Mouse (Mus musculus) embryonic facial prominence, embryonic 15.5 days (tissue): Measurements from ENCODE around the gene Olfr319. TPM values are rescaled to one million over a fixed set of nuclear protein-coding genes. Genes with fewer than 3 reads are reported as not detected.
"Not testable (repeated sequence)": the region's sequence is repeated elsewhere in the genome, so short reads cannot be mapped to it uniquely, and the experiment has no call there.

ENCODE experiments used
- ATAC-seq: fragments of 200-750 bp; cut with Nextera tagmentation; 2 replicates; pipeline ENCODE4 v1.8.0; 2017; ENCODE audit warnings: low read depth, moderate TSS enrichment; ENCODE audit not compliant: insufficient number of reproducible peaks, low FRiP score, low TSS enrichment
- H3K27ac ChIP-seq: fragments of 300-500 bp; sonication (generic); replicated peaks from 2 replicates; pipeline ENCODE4 v1.5.1; 2015; ENCODE audit warnings: mild to moderate bottlenecking, inconsistent platforms
- H3K27me3 ChIP-seq: fragments of 300-500 bp; sonication (generic); 2 replicates; pipeline ENCODE4 v1.6.1; 2015; ENCODE audit warnings: inconsistent platforms
- H3K36me3 ChIP-seq: fragments of 300-500 bp; sonication (generic); 2 replicates; pipeline ENCODE4 v1.6.1; 2015; ENCODE audit warnings: mild to moderate bottlenecking, inconsistent platforms
- H3K4me1 ChIP-seq: fragments of 300-500 bp; sonication (generic); 2 replicates; pipeline ENCODE4 v1.6.1; 2015; ENCODE audit warnings: inconsistent platforms
- H3K4me2 ChIP-seq: fragments of 300-500 bp; sonication (generic); replicated peaks from 2 replicates; pipeline ENCODE4 v1.6.1; 2015; ENCODE audit warnings: mild to moderate bottlenecking, inconsistent platforms
- H3K4me3 ChIP-seq: fragments of 300-500 bp; sonication (generic); replicated peaks from 2 replicates; pipeline ENCODE4 v1.5.1; 2015; ENCODE audit warnings: mild to moderate bottlenecking, inconsistent platforms
- H3K9ac ChIP-seq: fragments of 300-500 bp; sonication (generic); 2 replicates; pipeline ENCODE4 v1.6.1; 2015; ENCODE audit warnings: inconsistent platforms
- H3K9me3 ChIP-seq: fragments of 300-500 bp; sonication (generic); replicated peaks from 2 replicates; pipeline ENCODE4 v1.6.1; 2016; ENCODE audit warnings: inconsistent platforms
- WGBS: fragments of 180-500 bp; shearing (Covaris S2); methylation state at CpG from one replicate; pipeline ENCODE4 v1.1.7; 2015; 5-methylcytosine and 5-hydroxymethylcytosine counted together
- polyA plus RNA-seq: library from polyadenylated mRNA; unstranded; fragments of >200 nt; fragmentation: Nextera tagmentation; extraction: Ambion mirVana; gene quantifications from 2 replicates; pipeline ENCODE4 v1.2.1, GENCODE M21; 2015

Olfr319 gene
- not detected in 2 replicates for polyA plus RNA-seq

DNA sequence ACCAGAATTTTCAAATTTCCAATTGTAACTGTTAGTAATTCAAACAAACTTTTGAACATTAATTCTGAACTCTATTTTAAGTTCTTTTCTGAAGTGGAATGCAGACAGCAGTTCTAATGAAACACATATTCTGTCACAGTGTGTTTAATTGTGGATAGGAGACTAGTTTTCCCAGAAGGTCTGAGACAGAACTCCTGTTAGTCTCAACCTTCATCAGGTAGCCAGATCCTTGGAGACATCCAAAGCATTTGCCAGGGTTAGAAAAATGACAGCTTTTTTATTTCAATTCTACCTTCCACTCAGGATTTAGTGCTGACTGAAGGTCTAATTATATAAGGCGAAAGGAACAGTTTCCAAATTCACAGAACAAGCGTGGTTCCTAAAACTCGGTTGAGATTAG lies at the start of gene Olfr319:
Olfr319 (plus strand) TSS at position 301 of the 400 bp plus-strand sequence.
- Histone ChIP-seq H3K27ac (no peak within 1 kb of the TSS), H3K4me2 (no peak within 1 kb of the TSS), H3K9me3 (no peaks in the 10 kb centered on the region), H3K27me3 (no peaks in the 10 kb centered on the region), H3K4me3 (no peak within 1 kb of the TSS), H3K36me3 (no peaks in the 10 kb centered on the region), H3K9ac (no peak within 1 kb of the TSS), H3K4me1 (no peaks in the 10 kb centered on the region)
- no peak for ATAC-seq
- 81% methylated on average over 3 of the region's 3 CpGs for WGBS

DNA sequence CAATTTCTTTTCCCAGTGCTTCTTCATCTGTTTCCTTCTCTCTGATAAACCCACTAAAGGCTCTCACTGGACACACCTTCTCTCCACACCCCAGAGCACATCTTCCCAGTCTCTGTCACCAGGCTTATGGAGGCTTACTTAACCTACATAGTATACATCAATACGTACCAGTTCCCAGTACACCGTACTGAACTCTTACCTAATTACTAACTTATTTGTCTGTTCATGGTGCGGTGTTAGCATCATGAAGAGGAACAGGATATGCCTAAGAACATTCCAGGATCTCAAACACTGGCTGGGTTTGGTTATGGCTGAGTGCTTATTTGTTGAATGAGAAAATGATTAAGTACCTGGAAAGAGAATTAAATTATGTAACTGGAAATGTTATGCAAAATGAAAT lies 43.8 kb upstream of the Olfr319 start:
- no peak overlapping the region for H3K4me2 ChIP-seq
- no peaks in the 10 kb centered on the region for H3K9me3 ChIP-seq

DNA sequence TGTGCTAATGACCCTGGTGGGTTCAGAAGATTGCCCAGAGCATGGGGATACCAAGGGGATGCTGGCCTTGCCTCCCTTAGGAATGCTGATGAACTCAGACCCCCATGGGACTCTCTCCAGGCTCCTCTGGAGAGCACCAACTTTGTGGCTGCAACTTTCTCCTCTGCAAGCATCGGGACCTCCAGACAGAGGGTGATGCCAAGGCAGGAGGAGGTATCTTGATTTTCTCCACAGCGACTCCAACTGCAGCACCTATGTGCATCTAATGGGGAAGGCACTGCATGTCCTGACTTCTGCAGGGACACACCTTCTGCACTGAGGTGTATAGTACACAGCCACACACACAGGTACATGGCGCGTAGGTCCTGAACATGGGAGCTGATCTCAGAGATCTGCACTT lies 40.4 kb upstream of the Olfr319 start, which contains the start of gene Olfr322:
Olfr322 (plus strand) TSS at position 187 of the 400 bp plus-strand sequence.
- no peaks in the 10 kb centered on the region for H3K9me3 ChIP-seq
- ATAC-seq = no peak
- H3K9ac ChIP-seq = no peak within 1 kb of the TSS
- H3K27ac ChIP-seq = no peak within 1 kb of the TSS
- H3K4me1 ChIP-seq = no peaks in the 10 kb centered on the region
- H3K4me2 ChIP-seq = no peak within 1 kb of the TSS
- 86% methylated on average over 4 of the region's 4 CpGs for WGBS
- no peaks in the 10 kb centered on the region for H3K27me3 ChIP-seq
- H3K4me3 ChIP-seq = no peak within 1 kb of the TSS
- no peaks in the 10 kb centered on the region for H3K36me3 ChIP-seq

More for the DNA sequence above, 43.8 kb upstream of the Olfr319 start:
- ATAC-seq = no peak
- no peak overlapping the region for H3K4me3 ChIP-seq
- H3K4me1 ChIP-seq = no peaks in the 10 kb centered on the region
- H3K9ac ChIP-seq = no peak overlapping the region
- no peaks in the 10 kb centered on the region for H3K36me3 ChIP-seq
- no peak overlapping the region for H3K27ac ChIP-seq
- 78% methylated on average over 3 of the region's 3 CpGs for WGBS
- H3K27me3 ChIP-seq = no peaks in the 10 kb centered on the region

DNA sequence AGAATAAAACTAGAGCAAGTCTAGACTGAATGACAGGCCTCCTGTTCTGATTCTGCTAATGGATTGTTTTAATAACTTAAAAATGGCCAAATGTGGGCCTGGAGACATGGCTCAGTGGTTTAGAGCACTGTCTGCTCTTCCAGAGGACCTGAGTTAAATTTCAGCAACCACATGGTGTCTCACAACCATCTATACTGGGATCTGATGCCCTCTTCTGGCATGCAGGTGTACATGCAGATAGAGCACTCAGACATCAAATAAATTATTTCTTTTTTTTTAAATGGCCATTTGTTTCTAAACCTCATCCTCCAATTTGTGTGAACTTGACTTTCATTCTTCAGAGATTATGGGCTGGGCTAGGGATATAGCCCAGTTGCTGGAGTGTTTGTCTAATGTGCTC lies 29.7 kb upstream of the Olfr319 start:
- Histone ChIP-seq H3K36me3 (no peaks in the 10 kb centered on the region), H3K4me1 (no peaks in the 10 kb centered on the region), H3K27me3 (no peaks in the 10 kb centered on the region), H3K9me3 (no peaks in the 10 kb centered on the region), H3K9ac (no peak overlapping the region), H3K27ac (no peak overlapping the region), H3K4me2 (no peak overlapping the region), H3K4me3 (no peak overlapping the region)
- no peak for ATAC-seq

DNA sequence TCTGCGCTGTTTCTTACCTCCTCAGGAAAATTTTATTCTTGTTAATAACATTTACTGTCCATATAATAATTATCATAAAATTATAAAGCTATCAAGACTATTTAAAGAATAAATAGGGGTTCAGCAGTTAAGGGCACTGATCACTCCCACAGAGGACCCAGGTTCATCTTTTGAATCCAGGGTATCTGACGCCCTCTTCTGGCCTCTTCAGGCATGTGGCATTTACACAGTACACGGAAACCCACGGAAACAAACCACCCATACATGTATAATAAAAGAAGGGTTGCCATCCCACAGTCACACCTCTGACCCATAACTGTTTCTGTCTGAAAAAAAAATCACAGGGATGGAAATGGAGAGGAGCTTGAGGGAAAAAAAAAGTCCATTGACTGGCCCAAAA lies 27.1 kb upstream of the Olfr319 start:
- Histone ChIP-seq H3K27ac (no peak overlapping the region), H3K4me2 (no peak overlapping the region), H3K9ac (no peak overlapping the region), H3K36me3 (no peaks in the 10 kb centered on the region), H3K4me3 (no peak overlapping the region), H3K27me3 (no peaks in the 10 kb centered on the region), H3K9me3 (no peaks in the 10 kb centered on the region), H3K4me1 (no peaks in the 10 kb centered on the region)
- 50% methylated on average over 4 of the region's 4 CpGs for WGBS
- no peak for ATAC-seq

DNA sequence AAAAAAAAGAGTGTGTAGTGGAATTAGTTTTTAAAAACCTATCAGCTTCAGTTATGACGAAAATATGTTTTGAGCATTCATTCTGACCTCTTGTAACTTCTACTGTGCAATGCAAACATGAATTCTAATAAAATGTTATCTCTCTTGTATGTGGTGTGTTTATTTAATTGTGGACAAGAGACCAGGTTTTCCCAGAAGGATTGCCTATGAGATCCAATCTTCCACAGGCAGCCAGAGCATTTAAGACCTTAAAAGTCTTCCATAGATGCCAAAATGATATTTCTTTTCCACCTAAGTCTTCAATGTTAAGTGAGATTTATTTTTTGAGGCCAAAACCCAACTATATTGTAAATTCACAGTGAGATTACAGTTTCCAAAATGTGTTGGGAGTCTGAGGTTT lies 18.2 kb upstream of the Olfr319 start, which contains the start of gene Olfr320:
Olfr320 (plus strand) TSS at position 301 of the 400 bp plus-strand sequence.
- Histone ChIP-seq H3K4me3 (no peak within 1 kb of the TSS), H3K27ac (no peak within 1 kb of the TSS), H3K9ac (no peak within 1 kb of the TSS), H3K4me1 (no peaks in the 10 kb centered on the region), H3K36me3 (no peaks in the 10 kb centered on the region), H3K27me3 (no peaks in the 10 kb centered on the region), H3K9me3 (no peaks in the 10 kb centered on the region), H3K4me2 (no peak within 1 kb of the TSS)
- 74% methylated on average over 1 of the region's 1 CpGs for WGBS
- no peak for ATAC-seq

DNA sequence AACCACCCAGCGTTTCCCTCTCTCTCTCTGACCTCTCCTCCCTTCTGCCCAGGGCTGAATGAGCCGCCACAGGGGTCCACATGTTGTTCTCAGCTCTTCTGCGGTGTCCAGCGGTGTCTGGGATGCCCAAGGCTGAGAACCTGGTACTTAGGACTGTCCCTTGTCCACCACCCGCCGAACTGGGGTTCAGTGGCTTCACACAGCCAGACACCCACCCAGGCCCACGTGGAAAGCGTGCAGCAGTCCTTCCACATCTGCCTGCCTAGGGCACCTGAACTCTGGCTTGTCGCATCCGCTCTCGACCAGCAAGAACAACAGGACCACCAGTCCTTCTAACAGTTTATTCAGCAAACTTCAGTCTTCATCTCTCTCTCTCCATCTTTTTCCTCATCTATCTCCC lies 10.1 kb downstream of the Olfr319 start:
- H3K27me3 ChIP-seq = no peaks in the 10 kb centered on the region
- no peaks in the 10 kb centered on the region for H3K36me3 ChIP-seq
- H3K9me3 ChIP-seq = no peaks in the 10 kb centered on the region
- H3K4me2 ChIP-seq = no peak overlapping the region
- no peaks in the 10 kb centered on the region for H3K4me1 ChIP-seq
- no peak for ATAC-seq
- H3K9ac ChIP-seq = no peak overlapping the region
- WGBS = 77% methylated on average over 11 of the region's 11 CpGs
- no peak overlapping the region for H3K27ac ChIP-seq
- no peak overlapping the region for H3K4me3 ChIP-seq

DNA sequence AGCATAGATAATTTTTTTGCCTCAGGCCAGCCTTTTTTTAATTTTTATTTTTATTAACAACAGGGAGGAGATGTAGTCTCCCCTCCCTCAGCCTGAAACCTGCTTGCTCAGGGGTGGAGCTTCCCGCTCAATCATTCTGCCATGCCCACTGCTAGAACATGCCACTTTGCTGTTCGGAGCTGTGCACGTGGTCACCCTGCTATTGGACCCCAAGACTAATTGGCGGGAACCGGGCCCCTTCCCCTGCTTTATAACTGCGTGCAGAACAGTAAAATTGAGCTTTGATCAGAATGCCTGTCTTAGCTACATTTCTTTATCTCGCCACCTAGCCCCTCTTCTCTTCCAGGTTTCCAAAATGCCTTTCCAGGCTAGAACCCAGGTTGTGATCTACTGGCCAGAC lies 18.8 kb downstream of the Olfr319 start:
- H3K36me3 ChIP-seq, ATAC-seq, H3K4me2 ChIP-seq, H3K9ac ChIP-seq, H3K9me3 ChIP-seq, H3K4me3 ChIP-seq, H3K4me1 ChIP-seq, H3K27ac ChIP-seq, H3K27me3 ChIP-seq: not testable (repeated sequence)
- 85% methylated on average over 7 of the region's 7 CpGs for WGBS

DNA sequence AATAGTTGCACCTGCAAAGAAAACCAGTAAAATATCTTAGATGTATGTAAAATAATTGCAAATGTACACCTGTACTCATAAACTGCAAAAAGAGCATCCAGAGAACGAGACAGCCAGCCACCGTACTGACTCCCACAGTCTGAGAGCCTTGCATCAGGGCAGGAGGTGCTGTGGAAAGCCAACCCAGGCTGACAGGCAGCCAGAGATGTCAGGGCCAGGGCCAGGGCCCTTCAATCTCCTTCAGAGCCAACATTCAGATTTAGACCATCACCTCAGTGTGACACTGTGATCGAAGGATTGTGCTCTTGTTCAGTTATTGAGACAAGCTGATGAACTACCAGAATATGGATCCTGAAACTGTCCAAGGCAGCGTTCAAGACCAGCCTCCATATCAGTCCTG lies 20.7 kb downstream of the Olfr319 start:
- Histone ChIP-seq H3K4me2 (no peak overlapping the region), H3K36me3 (no peaks in the 10 kb centered on the region), H3K4me3 (no peak overlapping the region), H3K27ac (no peak overlapping the region), H3K27me3 (no peaks in the 10 kb centered on the region), H3K9ac (no peak overlapping the region), H3K4me1 (no peaks in the 10 kb centered on the region), H3K9me3 (no peaks in the 10 kb centered on the region)
- ATAC-seq = no peak
- WGBS = 84% methylated on average over 4 of the region's 4 CpGs

DNA sequence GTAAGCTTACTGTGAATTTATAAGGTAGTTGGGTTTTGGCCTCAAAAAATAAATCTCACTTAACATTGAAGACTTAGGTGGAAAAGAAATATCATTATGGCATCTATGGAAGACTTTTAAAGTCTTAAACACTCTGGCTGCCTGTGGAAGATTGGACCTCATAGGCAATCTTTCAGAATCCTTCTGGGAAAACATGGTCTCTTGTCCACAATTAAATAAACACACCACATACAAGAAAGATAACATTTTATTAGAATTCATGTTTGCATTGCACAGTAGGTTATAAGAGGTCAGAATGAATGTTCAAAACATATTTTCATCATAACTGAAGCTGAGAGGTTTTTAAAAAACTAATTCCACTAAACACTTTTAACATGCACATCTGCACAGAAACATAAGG lies 25.0 kb downstream of the Olfr319 start, which contains the start of gene Olfr318:
Olfr318 (minus strand) TSS at position 101 of the 400 bp plus-strand sequence.
- ATAC-seq = no peak
- no peak within 1 kb of the TSS for H3K4me2 ChIP-seq
- no peaks in the 10 kb centered on the region for H3K4me1 ChIP-seq
- H3K9ac ChIP-seq = no peak within 1 kb of the TSS
- no peak within 1 kb of the TSS for H3K27ac ChIP-seq
- H3K9me3 ChIP-seq = no peaks in the 10 kb centered on the region
- no peaks in the 10 kb centered on the region for H3K27me3 ChIP-seq
- H3K36me3 ChIP-seq = no peaks in the 10 kb centered on the region
- no peak within 1 kb of the TSS for H3K4me3 ChIP-seq

DNA sequence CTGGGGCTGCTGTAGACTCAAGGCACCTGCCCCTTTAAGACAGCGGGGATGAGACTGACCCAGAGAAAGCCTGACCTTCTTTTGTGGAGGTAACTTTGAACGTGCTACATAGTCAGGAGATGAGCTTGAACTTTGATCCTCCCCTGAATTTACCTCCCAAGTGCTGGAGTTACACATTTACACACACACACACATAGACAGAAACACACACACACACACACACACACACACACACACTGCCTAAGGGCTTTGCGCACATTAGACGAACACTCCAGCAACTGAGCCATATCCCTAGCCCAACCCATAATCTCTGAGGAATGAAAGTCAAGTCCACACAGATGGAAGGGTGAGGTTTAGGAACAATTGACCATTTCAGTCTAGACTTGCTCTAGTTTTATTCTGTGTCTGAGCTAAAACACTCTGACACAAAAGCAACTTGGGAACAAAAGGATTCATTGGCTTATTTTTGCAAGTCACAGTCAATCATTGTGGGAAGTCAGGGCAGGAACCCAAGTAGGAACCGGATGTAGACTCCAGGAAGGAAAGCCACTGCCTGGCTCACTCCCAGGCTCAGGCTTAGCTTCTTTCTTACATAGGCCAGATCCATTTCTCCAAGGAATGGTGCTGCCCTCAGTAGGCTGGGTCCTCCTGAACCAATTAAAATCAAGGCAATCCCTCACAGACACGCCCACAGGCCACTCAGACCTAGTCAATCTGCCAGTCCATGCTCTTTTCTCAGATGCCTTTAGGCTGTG lies 29.1 kb downstream of the Olfr319 start:
- not testable (repeated sequence) for H3K27ac ChIP-seq, H3K4me3 ChIP-seq, H3K4me1 ChIP-seq, H3K36me3 ChIP-seq, H3K9me3 ChIP-seq, H3K4me2 ChIP-seq, H3K27me3 ChIP-seq, ATAC-seq, H3K9ac ChIP-seq
- 74% methylated on average over 6 of the region's 6 CpGs for WGBS

DNA sequence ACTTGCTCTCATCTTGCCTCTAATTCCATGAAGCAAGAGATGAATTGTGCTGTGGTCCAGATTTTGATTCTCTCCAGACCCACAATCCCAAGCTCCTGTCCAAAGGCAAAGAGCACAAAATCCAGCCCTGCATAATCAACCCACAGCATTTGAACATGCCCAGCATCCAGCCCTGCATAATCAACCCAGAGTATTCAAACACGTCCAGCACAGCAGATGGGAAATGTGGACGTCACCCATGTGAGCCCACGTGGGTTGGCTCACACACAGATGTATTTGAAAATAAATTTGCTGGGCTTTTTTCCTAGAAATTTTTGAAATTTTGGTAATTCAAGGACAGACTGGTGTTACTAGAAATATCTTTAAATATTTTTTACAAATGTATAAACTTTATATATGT lies 34.4 kb downstream of the Olfr319 start:
- Histone ChIP-seq H3K27me3 (no peaks in the 10 kb centered on the region), H3K36me3 (no peaks in the 10 kb centered on the region), H3K4me3 (no peak overlapping the region), H3K27ac (no peak overlapping the region), H3K4me1 (no peaks in the 10 kb centered on the region), H3K9me3 (no peaks in the 10 kb centered on the region), H3K9ac (no peak overlapping the region), H3K4me2 (no peak overlapping the region)
- ATAC-seq = no peak
- WGBS = 44% methylated on average over 3 of the region's 3 CpGs
